Mouse (Mus musculus) gastrocnemius, adult 18-20 months (tissue): ENCODE data around the gene Smim1. TPM values are rescaled to one million over a fixed set of nuclear protein-coding genes. Genes with fewer than 3 reads are reported as not detected.

Experiments
- DNase-seq: peaks from one replicate; pipeline ENCODE4 v3.0.0; 2021; ENCODE audit warnings: low spot score
- long read RNA-seq, 2 experiments: library from polyadenylated mRNA; stranded (forward); transcript quantifications; one replicate each; pipeline ENCODE4 v2.0.0; 2021
- total RNA-seq, 2 experiments: library from RNA; stranded (reverse); gene quantifications; 2 replicates each; pipeline ENCODE4 v1.2.3; 2021

Gene Smim1
- total RNA-seq = 1 to 10 TPM; 1.4 to 2.2 TPM
- long read RNA-seq, experiment 1, partial matches to known transcripts = 0 of 3 reads
- long read RNA-seq, experiment 1, other reads (novel, unspliced or antisense) = 2 of 3 reads
- long read RNA-seq, experiment 2, partial matches to known transcripts = 0 of 1 reads
- long read RNA-seq, experiment 2, other reads (novel, unspliced or antisense) = 0 of 1 reads

GRCm38 (mm10) chr4:154025641-154026440, at the start of gene Smim1:
Gene Smim1 (minus strand): TSS chr4:154026230.
- peak; percentile 61 for DNase-seq

- no peak for DNase-seq
Observed at GRCm38 (mm10) chr4:154071941-154072340, 45.9 kb upstream of the Smim1 start.

- no peak for DNase-seq
Observed at GRCm38 (mm10) chr4:154071521-154071920, 45.5 kb upstream of the Smim1 start.

GRCm38 (mm10) chr4:154070896-154071295, 44.9 kb upstream of the Smim1 start:
- DNase-seq = no peak

GRCm38 (mm10) chr4:154064827-154065773, 39.1 kb upstream of the Smim1 start:
- no peak for DNase-seq

- no peak for DNase-seq
Observed at GRCm38 (mm10) chr4:154057696-154058095, 31.7 kb upstream of the Smim1 start.

GRCm38 (mm10) chr4:154056661-154057060, 30.6 kb upstream of the Smim1 start:
- peak; percentile 10 for DNase-seq

GRCm38 (mm10) chr4:154056046-154056445, 30.0 kb upstream of the Smim1 start:
- no peak for DNase-seq

GRCm38 (mm10) chr4:154055482-154055881, 29.5 kb upstream of the Smim1 start:
- DNase-seq = peak; percentile 34

GRCm38 (mm10) chr4:154053065-154053464, 27.0 kb upstream of the Smim1 start:
- no peak for DNase-seq

- no peak for DNase-seq
Observed at GRCm38 (mm10) chr4:154051401-154051800, 25.4 kb upstream of the Smim1 start.

- no peak for DNase-seq
Observed at GRCm38 (mm10) chr4:154045837-154046236, 19.8 kb upstream of the Smim1 start.

GRCm38 (mm10) chr4:154042577-154042976, 16.5 kb upstream of the Smim1 start, which contains the start of gene Ccdc27:
Gene Ccdc27 (minus strand): TSS chr4:154042677.
- no peak for DNase-seq

GRCm38 (mm10) chr4:154037123-154037522, 11.1 kb upstream of the Smim1 start:
- no peak for DNase-seq

- no peak for DNase-seq
Observed at GRCm38 (mm10) chr4:154028646-154029045, 2.6 kb upstream of the Smim1 start.

- no peak for DNase-seq
Observed at GRCm38 (mm10) chr4:154028066-154028465, 2.0 kb upstream of the Smim1 start.

- DNase-seq = no peak
Observed at GRCm38 (mm10) chr4:154026441-154026761, 371 bp upstream of the Smim1 start.

GRCm38 (mm10) chr4:154024729-154025521, 1.1 kb downstream of the Smim1 start:
- no peak for DNase-seq

- DNase-seq = no peak
Observed at GRCm38 (mm10) chr4:154023754-154024601, 2.1 kb downstream of the Smim1 start.

- no peak for DNase-seq
Observed at GRCm38 (mm10) chr4:154022844-154023243, 3.2 kb downstream of the Smim1 start.
